Mouse (Mus musculus) lung, embryonic 15.5 days (tissue): ENCODE data around the gene Robo1. TPM values are rescaled to one million over a fixed set of nuclear protein-coding genes. Genes with fewer than 3 reads are reported as not detected.

ENCODE experiments used
- ATAC-seq: fragments of 200-750 bp; cut with Nextera tagmentation; 2 replicates; pipeline ENCODE4 v1.8.0; 2017; ENCODE audit warnings: moderate number of reproducible peaks, borderline replicate concordance; ENCODE audit not compliant: low FRiP score, low TSS enrichment; ENCODE audit errors: extremely low read depth
- H3K27ac ChIP-seq: fragments of 300-500 bp; sonication (generic); 2 replicates; pipeline ENCODE4 v1.5.1; 2015; ENCODE audit warnings: moderate library complexity, mild to moderate bottlenecking, inconsistent platforms
- H3K27me3 ChIP-seq: fragments of 300-500 bp; sonication (generic); 2 replicates; pipeline ENCODE4 v1.6.1; 2015; ENCODE audit warnings: inconsistent platforms
- H3K36me3 ChIP-seq: fragments of 300-500 bp; sonication (generic); 2 replicates; pipeline ENCODE4 v1.6.1; 2015; ENCODE audit warnings: inconsistent platforms
- H3K4me1 ChIP-seq: fragments of 300-500 bp; sonication (generic); 2 replicates; pipeline ENCODE4 v1.6.1; 2015; ENCODE audit warnings: inconsistent platforms
- H3K4me2 ChIP-seq: fragments of 300-500 bp; sonication (generic); 2 replicates; pipeline ENCODE4 v1.6.1; 2015; ENCODE audit warnings: inconsistent platforms, mild to moderate bottlenecking, moderate library complexity
- H3K4me3 ChIP-seq: fragments of 300-500 bp; sonication (generic); 2 replicates; pipeline ENCODE4 v1.5.1; 2015; ENCODE audit warnings: mild to moderate bottlenecking, inconsistent platforms
- H3K9ac ChIP-seq: fragments of 300-500 bp; sonication (generic); 2 replicates; pipeline ENCODE4 v1.6.1; 2015; ENCODE audit warnings: inconsistent platforms
- H3K9me3 ChIP-seq: fragments of 300-500 bp; sonication (generic); 2 replicates; pipeline ENCODE4 v1.6.1; 2016; ENCODE audit warnings: inconsistent platforms
- WGBS: fragments of 180-500 bp; shearing (Covaris S2); methylation state at CpG from one replicate; pipeline ENCODE4 v1.1.7; 2015; 5-methylcytosine and 5-hydroxymethylcytosine counted together
- polyA plus RNA-seq: library from polyadenylated mRNA; unstranded; fragments of >200 nt; fragmentation: Nextera tagmentation; extraction: Ambion mirVana; gene quantifications from 2 replicates; pipeline ENCODE4 v1.2.1, GENCODE M21; 2015

Robo1 gene
- polyA plus RNA-seq, 1 experiment from 2014 or later, result 32.0 TPM

GRCm38 (mm10) chr16:72622371-72622770 lies 314.3 kb downstream of the Robo1 start:
- no peak overlapping the region for H3K27ac ChIP-seq

GRCm38 (mm10) chr16:72622868-72623267 lies 314.8 kb downstream of the Robo1 start:
- H3K27me3 ChIP-seq, result no peaks in the 10 kb centered on the region
- ATAC-seq, result no peak
- no peaks in the 10 kb centered on the region for H3K4me1 ChIP-seq
- no peaks in the 10 kb centered on the region for H3K36me3 ChIP-seq
- no peak overlapping the region for H3K9ac ChIP-seq
- no peak overlapping the region for H3K4me2 ChIP-seq
- H3K9me3 ChIP-seq, result no peaks in the 10 kb centered on the region
- no peak overlapping the region for H3K27ac ChIP-seq
- WGBS, result 82% methylated on average over 10 of the region's 10 CpGs
- H3K4me3 ChIP-seq, result no peak overlapping the region

More at GRCm38 (mm10) chr16:72622371-72622770, 314.3 kb downstream of the Robo1 start:
- Histone ChIP-seq H3K36me3 (no peaks in the 10 kb centered on the region), H3K27me3 (no peaks in the 10 kb centered on the region), H3K9me3 (no peaks in the 10 kb centered on the region), H3K4me3 (no peak overlapping the region), H3K9ac (no peak overlapping the region), H3K4me1 (no peaks in the 10 kb centered on the region), H3K4me2 (no peak overlapping the region)
- 85% methylated on average over 4 of the region's 4 CpGs for WGBS
- ATAC-seq, result no peak

- Histone ChIP-seq H3K9ac (no peak overlapping the region), H3K27me3 (no peaks in the 10 kb centered on the region), H3K4me1 (no peaks in the 10 kb centered on the region), H3K4me3 (no peak overlapping the region), H3K4me2 (no peak overlapping the region), H3K36me3 (no peaks in the 10 kb centered on the region), H3K9me3 (no peaks in the 10 kb centered on the region), H3K27ac (no peak overlapping the region)
- WGBS, result 31% methylated on average over 7 of the region's 7 CpGs
- peak; percentile 83; the same call in 1 of the 2 replicates for ATAC-seq
Observed at GRCm38 (mm10) chr16:72633846-72634245, 325.7 kb downstream of the Robo1 start.

GRCm38 (mm10) chr16:72639332-72639940 lies 331.3 kb downstream of the Robo1 start:
- 51% methylated on average over 8 of the region's 8 CpGs for WGBS
- H3K27ac ChIP-seq, result peak overlapping the region; percentile 82
- peak; percentile 68; the same call in 1 of the 2 replicates for ATAC-seq
- H3K9me3 ChIP-seq, result no peaks in the 10 kb centered on the region
- H3K27me3 ChIP-seq, result no peaks in the 10 kb centered on the region
- H3K4me2 ChIP-seq, result no peak overlapping the region
- no peaks in the 10 kb centered on the region for H3K36me3 ChIP-seq
- no peak overlapping the region for H3K9ac ChIP-seq
- H3K4me3 ChIP-seq, result no peak overlapping the region
- peaks cover 24% of the 10 kb centered on the region for H3K4me1 ChIP-seq

- Histone ChIP-seq H3K36me3 (no peaks in the 10 kb centered on the region), H3K4me1 (peaks cover 33% of the 10 kb centered on the region), H3K9ac (no peak overlapping the region), H3K4me2 (no peak overlapping the region; the same call in 1 of the 2 replicates), H3K4me3 (no peak overlapping the region), H3K27ac (peak overlapping the region; percentile 82), H3K27me3 (no peaks in the 10 kb centered on the region), H3K9me3 (no peaks in the 10 kb centered on the region)
- ATAC-seq, result peak; percentile 55
- 20% methylated on average over 9 of the region's 9 CpGs for WGBS
Observed at GRCm38 (mm10) chr16:72640932-72641811, 333.1 kb downstream of the Robo1 start.

GRCm38 (mm10) chr16:72645890-72646289 lies 337.8 kb downstream of the Robo1 start:
- H3K9ac ChIP-seq, result no peak overlapping the region

GRCm38 (mm10) chr16:72649314-72649713 lies 341.2 kb downstream of the Robo1 start:
- peaks cover 18% of the 10 kb centered on the region for H3K4me1 ChIP-seq
- H3K4me2 ChIP-seq, result peak overlapping the region; percentile 37
- no peak for ATAC-seq
- H3K36me3 ChIP-seq, result no peaks in the 10 kb centered on the region
- H3K9ac ChIP-seq, result no peak overlapping the region
- no peak overlapping the region for H3K27ac ChIP-seq
- no peaks in the 10 kb centered on the region for H3K27me3 ChIP-seq
- no peaks in the 10 kb centered on the region for H3K9me3 ChIP-seq
- WGBS, result 34% methylated on average over 4 of the region's 4 CpGs
- H3K4me3 ChIP-seq, result no peak overlapping the region

More at GRCm38 (mm10) chr16:72645890-72646289, 337.8 kb downstream of the Robo1 start:
- Histone ChIP-seq H3K36me3 (no peaks in the 10 kb centered on the region), H3K4me1 (peaks cover 27% of the 10 kb centered on the region), H3K27me3 (no peaks in the 10 kb centered on the region), H3K4me3 (peak overlapping the region; percentile 18), H3K4me2 (peak overlapping the region; percentile 51), H3K27ac (peak overlapping the region; percentile 1; the same call in 1 of the 2 replicates), H3K9me3 (no peaks in the 10 kb centered on the region)
- 10% methylated on average over 8 of the region's 8 CpGs for WGBS
- no peak for ATAC-seq

- 53% methylated on average over 9 of the region's 9 CpGs for WGBS
- Histone ChIP-seq H3K36me3 (no peaks in the 10 kb centered on the region), H3K9me3 (no peaks in the 10 kb centered on the region), H3K27me3 (no peaks in the 10 kb centered on the region), H3K4me3 (no peak overlapping the region), H3K4me2 (no peak overlapping the region), H3K27ac (no peak overlapping the region), H3K4me1 (0 out of 2 replicates have a peak, but pooled peaks cover 3% of the 10 kb centered on the region), H3K9ac (no peak overlapping the region)
- ATAC-seq, result no peak
Observed at GRCm38 (mm10) chr16:72655411-72655810, 347.3 kb downstream of the Robo1 start.

GRCm38 (mm10) chr16:72662837-72663350 lies 354.8 kb downstream of the Robo1 start:
- Histone ChIP-seq H3K4me1 (peaks cover 20% of the 10 kb centered on the region), H3K4me2 (peak overlapping the region; percentile 56), H3K4me3 (peak overlapping the region; percentile 57), H3K27ac (peak overlapping the region; percentile 98), H3K9ac (peak overlapping the region; percentile 69), H3K9me3 (no peaks in the 10 kb centered on the region), H3K27me3 (no peaks in the 10 kb centered on the region), H3K36me3 (no peaks in the 10 kb centered on the region)
- WGBS, result under 1% methylated on average over 26 of the region's 26 CpGs
- peak; percentile 90 for ATAC-seq

GRCm38 (mm10) chr16:72663351-72664232 lies 355.5 kb downstream of the Robo1 start:
- Histone ChIP-seq H3K27ac (peak overlapping the region; percentile 98), H3K4me2 (peak overlapping the region; percentile 56), H3K9ac (peak overlapping the region; percentile 69), H3K27me3 (no peaks in the 10 kb centered on the region), H3K4me3 (peak overlapping the region; percentile 57), H3K4me1 (peaks cover 20% of the 10 kb centered on the region), H3K36me3 (no peaks in the 10 kb centered on the region), H3K9me3 (no peaks in the 10 kb centered on the region)
- under 1% methylated on average over 50 of the region's 55 CpGs for WGBS
- ATAC-seq, result peak; percentile 87

GRCm38 (mm10) chr16:72664233-72664613 lies 356.1 kb downstream of the Robo1 start:
- Histone ChIP-seq H3K27me3 (no peaks in the 10 kb centered on the region), H3K4me3 (peak overlapping the region; percentile 57), H3K27ac (peak overlapping the region; percentile 98), H3K4me2 (peak overlapping the region; percentile 56), H3K36me3 (no peaks in the 10 kb centered on the region), H3K4me1 (peaks cover 20% of the 10 kb centered on the region), H3K9ac (peak overlapping the region; percentile 69), H3K9me3 (no peaks in the 10 kb centered on the region)
- no peak for ATAC-seq
- WGBS, result 1% methylated on average over 12 of the region's 12 CpGs
